Mouse (Mus musculus): ENCODE results near the gene Olfr1419. TPM values are rescaled to one million over a fixed set of nuclear protein-coding genes. Genes with fewer than 3 reads are reported as not detected.

The Olfr1419 gene
- polyA plus RNA-seq, 1 experiment, result not detected

DNA sequence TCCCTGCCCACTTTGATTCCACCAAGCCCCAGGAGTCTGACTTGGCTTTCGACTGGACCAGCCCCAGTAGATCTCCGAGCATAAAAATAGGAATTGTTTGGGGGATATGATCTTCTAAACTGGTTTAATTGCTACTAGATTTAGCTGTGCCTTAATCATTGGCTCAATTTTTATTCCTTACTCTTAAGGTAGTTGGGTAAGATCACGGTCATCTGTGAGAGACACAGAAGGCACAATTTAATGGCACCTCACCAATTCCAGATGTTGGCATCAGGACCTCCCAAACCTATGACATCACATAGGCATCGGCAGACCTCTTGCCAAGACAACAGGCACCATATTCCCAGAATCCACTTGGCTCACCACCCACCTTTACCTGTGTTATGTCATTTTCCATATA lies 35.8 kb downstream of the Olfr1419 start, which contains the start of gene Olfr1417:
Olfr1417 (minus strand) TSS at position 101 of the 400 bp plus-strand sequence.
- Histone ChIP-seq H3K4me3 (ENCODE audit: insufficient read depth, low read depth, low read length) (no peak within 1 kb of the TSS), H3K4me1 (ENCODE audit: control insufficient read depth, insufficient read depth, insufficient read length, low read length) (no peaks in the 10 kb centered on the region), H3K27ac (replicated peaks; ENCODE audit: low read depth, low read length) (no peak within 1 kb of the TSS)

DNA sequence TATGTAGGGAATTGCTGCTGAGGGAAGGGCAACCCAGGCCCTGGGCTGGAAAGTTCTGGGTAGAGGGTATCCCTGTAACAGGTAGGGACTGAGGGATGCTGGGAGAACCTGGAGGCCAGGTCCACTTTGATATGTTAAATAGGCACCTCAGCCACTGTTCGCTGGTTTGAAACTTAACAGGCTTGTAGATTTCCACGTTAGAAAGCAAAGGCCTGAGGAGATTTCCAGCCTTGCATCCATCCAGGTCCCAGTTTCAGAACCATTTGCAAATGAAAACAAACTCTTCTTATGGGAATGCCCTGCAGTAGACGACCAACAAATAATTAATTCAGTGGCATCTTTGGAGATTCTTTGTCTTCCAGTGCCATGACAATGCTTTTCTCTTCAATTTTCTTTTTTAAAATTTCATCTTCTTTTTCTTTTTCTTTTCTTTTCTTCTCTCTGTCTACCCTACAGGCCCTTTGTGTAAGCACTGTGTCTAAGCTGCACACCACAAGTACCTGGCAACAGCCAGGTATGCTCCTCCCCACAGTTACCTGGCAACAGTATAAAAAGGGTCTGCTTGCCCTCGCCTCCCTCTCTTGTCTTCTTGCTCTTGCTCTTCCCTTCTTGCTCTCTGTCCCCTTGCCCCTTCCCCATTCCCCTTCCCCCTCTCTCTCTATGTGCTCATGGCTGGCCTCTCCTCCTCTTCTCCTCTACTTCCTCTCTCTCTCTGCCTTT lies 51.4 kb downstream of the Olfr1419 start:
- H3K27ac ChIP-seq (replicated peaks; ENCODE audit: low read depth, low read length), result no peak overlapping the region
- no peaks in the 10 kb centered on the region for H3K4me1 ChIP-seq (ENCODE audit: control insufficient read depth, insufficient read depth, insufficient read length, low read length)
- H3K4me3 ChIP-seq (ENCODE audit: insufficient read depth, low read depth, low read length), result no peak overlapping the region

DNA sequence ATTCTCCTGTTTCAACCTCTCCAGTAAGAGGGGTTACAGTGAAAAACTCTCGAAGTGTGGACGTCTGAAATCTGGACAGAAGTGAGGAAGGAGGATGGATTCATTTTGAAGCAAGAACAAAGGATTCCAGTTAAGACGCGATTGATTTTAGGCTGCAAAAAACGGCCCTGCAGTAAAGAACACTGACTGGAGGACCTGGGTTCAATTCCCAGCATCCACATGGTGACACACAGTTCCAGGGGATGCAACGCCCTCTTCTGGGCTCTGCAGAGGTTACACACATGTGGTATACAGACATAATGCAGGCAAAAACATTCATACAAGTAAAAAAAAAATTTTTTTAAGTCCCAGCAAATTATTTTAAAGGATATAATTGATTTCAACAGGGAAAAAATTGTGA lies 54.7 kb downstream of the Olfr1419 start:
- Histone ChIP-seq H3K4me3 (ENCODE audit: insufficient read depth, low read depth, low read length) (peak overlapping the region; percentile 83), H3K4me1 (ENCODE audit: control insufficient read depth, insufficient read depth, insufficient read length, low read length) (0 out of 2 replicates have a peak, but pooled peaks cover 1% of the 10 kb centered on the region), H3K27ac (replicated peaks; ENCODE audit: low read depth, low read length) (no peak overlapping the region)

DNA sequence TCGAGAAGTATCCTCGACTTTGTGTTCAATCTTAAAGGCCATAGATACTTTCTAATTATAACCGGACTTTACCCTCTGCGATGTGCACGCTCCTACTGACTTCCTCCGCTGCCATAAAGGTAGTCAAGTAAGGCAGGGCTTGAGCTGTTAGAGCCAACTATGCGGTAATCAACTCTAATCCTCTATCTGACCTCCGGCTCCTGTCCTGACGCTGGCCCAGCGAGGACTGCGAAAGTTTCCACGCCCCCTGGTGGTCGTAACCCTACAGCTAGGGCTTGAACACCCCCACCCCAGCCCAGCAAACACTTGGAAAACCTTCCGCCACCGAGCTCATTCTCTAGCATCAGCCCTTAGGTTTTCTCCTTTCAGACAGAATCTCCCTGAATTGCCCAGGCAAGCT lies 55.1 kb downstream of the Olfr1419 start:
- Histone ChIP-seq H3K4me3 (ENCODE audit: insufficient read depth, low read depth, low read length) (peak overlapping the region; percentile 83), H3K4me1 (ENCODE audit: control insufficient read depth, insufficient read depth, insufficient read length, low read length) (0 out of 2 replicates have a peak, but pooled peaks cover 2% of the 10 kb centered on the region), H3K27ac (replicated peaks; ENCODE audit: low read depth, low read length) (peak overlapping the region; percentile 25)

DNA sequence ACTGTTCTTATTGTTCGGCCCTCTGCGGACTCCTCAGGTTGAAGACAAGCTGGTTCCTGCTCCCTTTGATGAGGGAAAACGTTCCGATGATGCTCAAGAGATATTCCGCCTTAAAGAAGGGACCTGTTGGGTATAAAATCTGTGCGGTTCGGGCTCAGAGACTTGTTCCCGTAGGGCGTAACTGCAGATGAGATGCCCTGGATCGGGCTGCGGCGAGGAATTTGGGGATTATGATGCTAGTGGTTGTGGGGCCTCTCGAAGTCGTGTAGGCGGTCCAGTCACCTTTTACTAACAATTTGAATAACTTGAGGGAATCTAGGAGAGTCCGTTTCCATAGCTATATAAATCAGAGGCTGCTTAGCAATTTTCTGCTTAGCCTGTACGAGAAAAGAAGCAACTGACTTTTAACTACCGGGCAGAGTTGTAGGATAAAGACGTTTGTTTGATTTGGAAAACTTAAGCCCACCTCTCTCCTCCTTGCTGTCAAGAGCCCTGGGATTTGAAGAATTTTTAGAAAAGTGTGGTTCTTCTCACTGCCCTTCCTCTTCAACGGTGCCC lies 55.7 kb downstream of the Olfr1419 start, which contains the start of gene Stx3:
Stx3 (minus strand) TSS at position 261 of the 558 bp plus-strand sequence.
- H3K27ac ChIP-seq (replicated peaks; ENCODE audit: low read depth, low read length), result peak within 1 kb of the TSS; percentile 79
- 0 out of 2 replicates have a peak, but pooled peaks cover 2% of the 10 kb centered on the region for H3K4me1 ChIP-seq (ENCODE audit: control insufficient read depth, insufficient read depth, insufficient read length, low read length)
- H3K4me3 ChIP-seq (ENCODE audit: insufficient read depth, low read depth, low read length), result peak within 1 kb of the TSS; percentile 83

Other genes starting within 250 kb of the Olfr1419 start
- not detected in 2 replicates for gene Ms4a3, start 234.3 kb downstream of the Olfr1419 start, polyA plus RNA-seq (2012; ENCODE audit: insufficient read depth, insufficient read length, missing spikeins)
- not detected in 2 replicates for gene Oosp2, start 214.5 kb downstream of the Olfr1419 start, polyA plus RNA-seq (2012; ENCODE audit: insufficient read depth, insufficient read length, missing spikeins)
- gene Oosp1, start 184.0 kb downstream of the Olfr1419 start, polyA plus RNA-seq (2012; ENCODE audit: insufficient read depth, insufficient read length, missing spikeins), result not detected in 2 replicates
- gene Oosp3, start 178.1 kb downstream of the Olfr1419 start, polyA plus RNA-seq (2012; ENCODE audit: insufficient read depth, insufficient read length, missing spikeins), result not detected in 2 replicates
- not detected in 2 replicates for gene Gif, start 127.6 kb downstream of the Olfr1419 start, polyA plus RNA-seq (2012; ENCODE audit: insufficient read depth, insufficient read length, missing spikeins)
- gene Mrpl16, start 104.7 kb downstream of the Olfr1419 start, polyA plus RNA-seq (2012; ENCODE audit: insufficient read depth, insufficient read length, missing spikeins), result 113 and 132 TPM in 2 replicates
- 1.2 and 2.1 TPM in 2 replicates for gene Stx3, start 55.7 kb downstream of the Olfr1419 start, polyA plus RNA-seq (2012; ENCODE audit: insufficient read depth, insufficient read length, missing spikeins)
- gene Olfr1417, start 35.9 kb downstream of the Olfr1419 start, polyA plus RNA-seq (2012; ENCODE audit: insufficient read depth, insufficient read length, missing spikeins), result not detected in 2 replicates
- not detected in 2 replicates for gene Olfr1418, start 14.0 kb downstream of the Olfr1419 start, polyA plus RNA-seq (2012; ENCODE audit: insufficient read depth, insufficient read length, missing spikeins)
- gene Olfr1420, start 11.5 kb upstream of the Olfr1419 start, polyA plus RNA-seq (2012; ENCODE audit: insufficient read depth, insufficient read length, missing spikeins), result not detected in 2 replicates
- gene Patl1, start 37.3 kb upstream of the Olfr1419 start, polyA plus RNA-seq (2012; ENCODE audit: insufficient read depth, insufficient read length, missing spikeins), result 16.6 and 20.5 TPM in 2 replicates
- 25.1 and 31.0 TPM in 2 replicates for gene Osbp, start 90.8 kb upstream of the Olfr1419 start, polyA plus RNA-seq (2012; ENCODE audit: insufficient read depth, insufficient read length, missing spikeins)
- gene Olfr1423, start 166.2 kb upstream of the Olfr1419 start, polyA plus RNA-seq (2012; ENCODE audit: insufficient read depth, insufficient read length, missing spikeins), result not detected in 2 replicates
- gene Olfr1424, start 187.6 kb upstream of the Olfr1419 start, polyA plus RNA-seq (2012; ENCODE audit: insufficient read depth, insufficient read length, missing spikeins), result not detected in 2 replicates
- not detected in 2 replicates for gene Olfr1425, start 202.6 kb upstream of the Olfr1419 start, polyA plus RNA-seq (2012; ENCODE audit: insufficient read depth, insufficient read length, missing spikeins)
- gene Olfr1426, start 216.9 kb upstream of the Olfr1419 start, polyA plus RNA-seq (2012; ENCODE audit: insufficient read depth, insufficient read length, missing spikeins), result not detected in 2 replicates
- not detected in 2 replicates for gene Olfr1427, start 228.2 kb upstream of the Olfr1419 start, polyA plus RNA-seq (2012; ENCODE audit: insufficient read depth, insufficient read length, missing spikeins)
- not detected in 2 replicates for gene Olfr1428, start 240.8 kb upstream of the Olfr1419 start, polyA plus RNA-seq (2012; ENCODE audit: insufficient read depth, insufficient read length, missing spikeins)
- gene Olfr76, start 248.1 kb upstream of the Olfr1419 start, polyA plus RNA-seq (2012; ENCODE audit: insufficient read depth, insufficient read length, missing spikeins), result not detected in 2 replicates

Data from brown adipose tissue, adult 24 weeks (tissue).